Mouse (Mus musculus): ENCODE results near the gene Lif. TPM values are rescaled to one million over a fixed set of nuclear protein-coding genes. Genes with fewer than 3 reads are reported as not detected.

Lif gene
- polyA plus RNA-seq, 1 experiment = 0.95 TPM

DNA sequence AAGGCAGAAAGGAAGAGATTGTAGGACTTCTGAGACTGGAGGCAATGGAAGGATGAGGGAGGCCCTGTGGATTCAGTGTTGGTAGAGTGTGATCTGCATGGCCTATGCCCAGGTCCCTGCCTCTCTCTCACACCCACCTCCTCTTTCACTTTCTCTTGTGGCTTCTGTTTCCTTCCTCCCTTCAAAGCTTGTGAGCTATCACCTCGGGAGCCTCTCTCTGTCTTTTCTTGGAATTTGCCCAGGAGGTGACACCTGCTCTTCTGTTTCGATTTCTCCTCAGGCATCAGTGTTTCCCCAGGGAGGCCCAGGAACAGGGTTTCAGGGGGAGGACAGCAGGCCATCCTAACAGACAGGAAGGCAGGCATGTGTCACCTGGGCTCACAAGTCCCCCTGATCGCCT is 31.9 kb downstream of the Lif start:
- no peak for TF ChIP-seq POLR2A (IDR thresholded peaks at IDR 0.05; ENCODE audit: low read depth, low read length)
- TF ChIP-seq CTCF (IDR thresholded peaks at IDR 0.05; ENCODE audit: extremely low read depth, insufficient read depth, insufficient read length, insufficient replicate concordance) = no peak
- peak overlapping the region; percentile 16 for H3K27ac ChIP-seq (ENCODE audit: insufficient read depth, low read length)

DNA sequence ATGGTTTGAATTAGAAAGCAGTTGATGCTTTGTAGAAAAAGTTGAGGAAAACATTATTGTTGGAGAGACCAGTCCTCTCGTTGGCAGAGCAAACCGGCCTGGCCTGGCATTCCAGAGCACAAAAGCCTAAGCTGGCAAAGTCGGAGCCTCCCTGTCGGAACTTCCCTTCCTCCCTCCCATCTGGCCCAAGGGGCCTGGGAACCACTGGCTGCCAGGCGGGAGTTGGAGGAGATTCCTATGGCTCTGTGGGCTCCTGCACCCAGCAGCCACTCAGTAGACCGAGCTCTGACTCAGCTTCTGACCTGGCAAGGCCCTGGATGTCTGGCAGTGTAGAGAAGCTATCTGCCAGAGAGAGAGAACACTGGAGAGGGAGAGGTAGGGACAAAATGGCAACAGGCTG is 34.3 kb downstream of the Lif start:
- Histone ChIP-seq H3K4me1 (ENCODE audit: control insufficient read depth, insufficient read depth, insufficient read length) (peaks cover 15% of the 10 kb centered on the region; the same call in 1 of the 2 replicates), H3K4me3 (ENCODE audit: extremely low read depth, insufficient read depth, insufficient read length) (no peak overlapping the region), H3K36me3 (ENCODE audit: control insufficient read depth, insufficient read depth, low read length) (no peaks in the 10 kb centered on the region), H3K27ac (ENCODE audit: insufficient read depth, low read length) (no peak overlapping the region), H3K27me3 (ENCODE audit: control insufficient read depth, insufficient read depth, low read length) (no peaks in the 10 kb centered on the region)
- TF ChIP-seq POLR2A (IDR thresholded peaks at IDR 0.05; ENCODE audit: low read depth, low read length) (no peak), CTCF (IDR thresholded peaks at IDR 0.05; ENCODE audit: extremely low read depth, insufficient read depth, insufficient read length, insufficient replicate concordance) (no peak)
- no peak for DNase-seq (ENCODE audit: low read depth in 1 of 2, low spot score in 2 of 2)
- 88% methylated on average over 6 of the region's 6 CpGs for WGBS

More for the DNA sequence above, 31.9 kb downstream of the Lif start:
- Histone ChIP-seq H3K4me1 (ENCODE audit: control insufficient read depth, insufficient read depth, insufficient read length) (peaks cover 13% of the 10 kb centered on the region; the same call in 1 of the 2 replicates), H3K4me3 (ENCODE audit: extremely low read depth, insufficient read depth, insufficient read length) (no peak overlapping the region), H3K36me3 (ENCODE audit: control insufficient read depth, insufficient read depth, low read length) (no peaks in the 10 kb centered on the region), H3K27me3 (ENCODE audit: control insufficient read depth, insufficient read depth, low read length) (no peaks in the 10 kb centered on the region)
- peak; percentile 25 to 27 for DNase-seq (ENCODE audit: low read depth in 1 of 2, low spot score in 2 of 2)
- 9% methylated on average over 3 of the region's 3 CpGs for WGBS

DNA sequence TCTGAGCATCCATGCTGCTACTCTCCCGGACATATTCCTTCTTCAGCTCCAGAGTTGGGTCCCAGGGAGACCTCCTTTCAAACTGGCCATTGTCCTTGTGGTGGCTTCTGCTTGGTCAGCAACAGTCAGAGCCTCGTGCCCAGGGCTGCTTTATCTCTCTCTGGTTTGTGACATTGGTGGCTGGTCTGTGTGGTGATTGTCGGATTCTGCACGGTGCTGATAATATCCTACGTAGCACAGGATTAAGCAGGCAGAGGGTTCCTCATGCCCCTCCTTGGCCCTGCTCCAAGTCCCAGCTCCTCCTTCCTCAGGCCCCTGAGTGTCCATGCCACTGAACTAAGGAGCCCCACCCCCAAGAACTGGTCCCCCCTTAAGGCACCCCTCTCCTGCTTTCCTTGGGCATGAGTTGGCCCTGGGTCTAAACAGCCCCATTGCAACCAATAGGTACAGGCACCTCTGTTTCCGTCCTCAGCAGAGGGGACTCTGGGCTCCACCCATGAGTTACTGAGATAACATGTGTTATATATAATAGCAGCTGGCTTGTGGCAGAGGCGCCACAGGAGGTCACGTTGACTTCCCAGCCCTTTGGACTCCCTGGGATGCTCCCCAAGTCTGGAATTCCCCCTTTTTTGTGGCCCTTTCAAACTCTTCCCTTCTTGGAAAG is 35.0 kb downstream of the Lif start:
- Histone ChIP-seq H3K4me3 (ENCODE audit: extremely low read depth, insufficient read depth, insufficient read length) (no peak overlapping the region), H3K4me1 (ENCODE audit: control insufficient read depth, insufficient read depth, insufficient read length) (peaks cover 15% of the 10 kb centered on the region; the same call in 1 of the 2 replicates), H3K27me3 (ENCODE audit: control insufficient read depth, insufficient read depth, low read length) (no peaks in the 10 kb centered on the region), H3K36me3 (ENCODE audit: control insufficient read depth, insufficient read depth, low read length) (no peaks in the 10 kb centered on the region), H3K27ac (ENCODE audit: insufficient read depth, low read length) (no peak overlapping the region; the same call in 1 of the 2 replicates)
- WGBS = 75% methylated on average over 8 of the region's 8 CpGs
- no peak for TF ChIP-seq CTCF (IDR thresholded peaks at IDR 0.05; ENCODE audit: extremely low read depth, insufficient read depth, insufficient read length, insufficient replicate concordance)
- no peak for TF ChIP-seq POLR2A (IDR thresholded peaks at IDR 0.05; ENCODE audit: low read depth, low read length)
- DNase-seq (ENCODE audit: low read depth in 1 of 2, low spot score in 2 of 2) = no peak

DNA sequence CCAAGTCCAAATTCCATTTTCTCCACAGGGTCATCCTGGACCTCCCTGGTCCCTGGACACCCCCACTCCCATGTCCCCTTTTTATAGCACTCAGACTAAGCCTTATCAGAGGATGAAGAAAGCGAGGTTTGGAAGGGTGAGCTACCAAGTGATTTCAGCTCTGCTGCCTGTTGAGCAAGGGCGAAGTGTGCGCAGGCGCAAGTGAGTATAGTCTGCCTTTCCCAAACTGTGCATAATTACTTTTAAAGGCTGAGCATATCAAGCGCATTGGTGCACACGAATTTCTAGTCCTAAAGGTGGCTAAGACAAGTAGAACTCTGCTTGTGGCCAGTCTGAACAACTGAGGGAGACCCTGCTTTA is 35.5 kb downstream of the Lif start:
- no peaks in the 10 kb centered on the region for H3K36me3 ChIP-seq (ENCODE audit: control insufficient read depth, insufficient read depth, low read length)
- H3K4me3 ChIP-seq (ENCODE audit: extremely low read depth, insufficient read depth, insufficient read length) = no peak overlapping the region
- WGBS = 84% methylated on average over 6 of the region's 6 CpGs
- DNase-seq (ENCODE audit: low read depth in 1 of 2, low spot score in 2 of 2) = no peak
- no peak for TF ChIP-seq POLR2A (IDR thresholded peaks at IDR 0.05; ENCODE audit: low read depth, low read length)
- no peak for TF ChIP-seq CTCF (IDR thresholded peaks at IDR 0.05; ENCODE audit: extremely low read depth, insufficient read depth, insufficient read length, insufficient replicate concordance)
- no peaks in the 10 kb centered on the region for H3K27me3 ChIP-seq (ENCODE audit: control insufficient read depth, insufficient read depth, low read length)
- no peak overlapping the region for H3K27ac ChIP-seq (ENCODE audit: insufficient read depth, low read length)
- peaks cover 15% of the 10 kb centered on the region; the same call in 1 of the 2 replicates for H3K4me1 ChIP-seq (ENCODE audit: control insufficient read depth, insufficient read depth, insufficient read length)

DNA sequence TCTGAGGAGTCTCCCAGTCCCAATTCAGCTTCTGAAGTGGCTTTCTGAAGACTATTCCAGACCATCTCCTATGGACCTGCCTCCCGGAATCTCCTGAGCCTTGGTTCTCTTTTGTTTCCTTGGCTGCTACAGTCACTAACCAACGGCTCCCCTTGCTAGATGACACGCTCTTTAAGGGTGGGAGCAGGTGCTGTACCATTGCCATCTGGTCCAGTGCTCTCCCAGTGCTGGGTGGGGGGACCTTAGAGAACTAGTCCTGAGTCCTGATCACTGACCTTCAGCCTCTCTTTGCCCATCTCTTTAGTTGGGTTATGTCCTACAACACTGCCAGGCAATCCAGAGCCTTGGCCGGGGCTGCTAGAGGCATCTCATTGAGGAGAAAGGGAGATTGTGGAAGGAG is 36.1 kb downstream of the Lif start:
- 84% methylated on average over 4 of the region's 4 CpGs for WGBS
- no peaks in the 10 kb centered on the region for H3K27me3 ChIP-seq (ENCODE audit: control insufficient read depth, insufficient read depth, low read length)
- no peak for DNase-seq (ENCODE audit: low read depth in 1 of 2, low spot score in 2 of 2)
- H3K4me1 ChIP-seq (ENCODE audit: control insufficient read depth, insufficient read depth, insufficient read length) = peaks cover 15% of the 10 kb centered on the region; the same call in 1 of the 2 replicates
- H3K27ac ChIP-seq (ENCODE audit: insufficient read depth, low read length) = no peak overlapping the region
- H3K4me3 ChIP-seq (ENCODE audit: extremely low read depth, insufficient read depth, insufficient read length) = no peak overlapping the region
- TF ChIP-seq CTCF (IDR thresholded peaks at IDR 0.05; ENCODE audit: extremely low read depth, insufficient read depth, insufficient read length, insufficient replicate concordance) (no peak), POLR2A (IDR thresholded peaks at IDR 0.05; ENCODE audit: low read depth, low read length) (no peak)
- no peaks in the 10 kb centered on the region for H3K36me3 ChIP-seq (ENCODE audit: control insufficient read depth, insufficient read depth, low read length)

DNA sequence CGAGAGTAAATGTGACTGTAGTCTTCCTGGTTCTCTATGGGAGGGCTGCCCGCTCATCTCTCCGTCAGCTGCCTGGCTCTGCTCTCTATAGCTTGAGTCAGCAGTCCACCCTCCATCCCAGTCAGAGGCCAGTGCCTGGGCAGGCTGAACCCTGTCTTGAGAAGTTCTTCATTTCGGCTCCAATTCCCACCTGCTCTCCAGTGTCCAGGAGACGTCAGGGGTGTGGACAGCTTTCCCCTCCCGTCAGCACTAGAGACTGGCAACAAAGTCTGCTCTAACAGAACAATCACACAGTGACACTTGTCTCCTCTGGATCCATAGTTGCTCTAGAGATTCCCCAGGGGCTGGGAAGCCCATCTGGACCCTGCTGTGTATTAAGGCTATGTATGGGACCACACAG is 36.7 kb downstream of the Lif start:
- Histone ChIP-seq H3K27me3 (ENCODE audit: control insufficient read depth, insufficient read depth, low read length) (no peaks in the 10 kb centered on the region), H3K4me1 (ENCODE audit: control insufficient read depth, insufficient read depth, insufficient read length) (peaks cover 10% of the 10 kb centered on the region; the same call in 1 of the 2 replicates), H3K36me3 (ENCODE audit: control insufficient read depth, insufficient read depth, low read length) (no peaks in the 10 kb centered on the region), H3K27ac (ENCODE audit: insufficient read depth, low read length) (no peak overlapping the region), H3K4me3 (ENCODE audit: extremely low read depth, insufficient read depth, insufficient read length) (no peak overlapping the region)
- DNase-seq (ENCODE audit: low read depth in 1 of 2, low spot score in 2 of 2) = no peak
- 87% methylated on average over 6 of the region's 6 CpGs for WGBS
- no peak for TF ChIP-seq CTCF (IDR thresholded peaks at IDR 0.05; ENCODE audit: extremely low read depth, insufficient read depth, insufficient read length, insufficient replicate concordance)
- TF ChIP-seq POLR2A (IDR thresholded peaks at IDR 0.05; ENCODE audit: low read depth, low read length) = no peak
